Mouse (Mus musculus) mature B cell (primary cell): ENCODE data around the gene Pcdh9.

Experiments
- in situ Hi-C: fragments of 300-500 bp; cut with MboI; formaldehyde crosslinking; loops from 2 replicates; pipeline ENCODE4 v1.14.3; 2019

The Pcdh9 gene

DNA sequence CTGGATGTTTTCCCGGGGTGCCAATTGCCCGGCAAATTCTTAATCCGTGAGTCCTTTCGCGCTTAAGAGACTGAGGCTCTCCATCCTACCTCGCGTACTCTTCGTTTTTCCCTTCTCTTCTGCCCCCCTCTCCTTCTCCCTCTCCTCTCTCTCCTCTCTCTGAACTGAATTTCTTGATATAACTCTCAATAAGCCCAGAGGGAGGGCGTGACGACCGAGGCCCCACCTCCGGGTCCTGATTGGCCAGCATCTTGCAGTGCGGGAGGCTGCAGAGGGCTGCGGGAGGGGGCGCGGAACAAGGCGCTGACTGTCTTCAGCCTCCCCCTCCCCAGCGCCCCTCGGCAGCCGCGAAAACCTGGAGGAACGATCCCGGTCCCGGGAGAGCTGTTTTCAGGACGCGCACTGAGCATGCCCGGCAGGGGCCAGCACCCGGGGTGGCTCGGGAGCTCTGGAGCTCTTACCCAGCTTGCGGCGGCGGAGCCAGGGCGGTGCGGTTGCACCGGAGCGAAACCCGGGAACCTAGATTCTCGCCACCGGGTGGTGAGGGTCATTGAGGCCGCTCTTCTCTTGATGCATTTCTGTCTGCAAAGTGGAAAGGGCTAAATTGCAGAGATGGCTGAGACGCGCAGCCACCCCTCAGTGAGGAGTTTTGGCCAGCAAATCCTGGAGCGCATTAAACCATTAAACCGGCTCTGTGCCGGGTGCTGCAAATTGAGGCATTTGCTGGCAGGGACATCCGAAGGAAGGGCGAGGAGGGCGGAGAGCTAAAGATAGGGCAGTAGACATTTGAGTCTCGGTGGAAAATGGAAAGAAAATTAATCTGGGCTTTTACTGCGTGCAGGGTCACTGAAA lies at the start of gene Pcdh9:
Gene Pcdh9, minus strand, starts transcription at position 161 of the 852 bp plus-strand sequence.
- in situ Hi-C loops = no loop called here

DNA sequence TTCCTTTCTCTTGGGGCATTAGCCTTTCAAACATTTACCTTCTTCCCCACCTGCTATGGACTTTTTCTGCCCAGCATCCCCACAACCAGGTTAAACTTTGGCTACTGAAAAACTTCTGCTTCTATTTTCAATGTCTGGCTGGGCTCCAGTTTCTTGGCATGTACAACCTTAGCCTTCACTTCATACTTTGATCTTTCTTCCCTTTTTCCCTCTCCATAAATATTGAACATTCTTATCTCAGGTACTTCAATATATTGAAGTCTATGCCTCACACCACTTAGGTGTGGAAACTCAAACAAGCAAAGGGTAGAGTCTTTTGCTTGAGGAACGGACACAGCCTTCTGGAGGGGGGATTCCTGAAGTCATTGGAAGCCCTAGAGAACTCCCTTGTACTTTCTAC lies 16.4 kb upstream of the Pcdh9 start:
- in situ Hi-C loops = no loop called here

DNA sequence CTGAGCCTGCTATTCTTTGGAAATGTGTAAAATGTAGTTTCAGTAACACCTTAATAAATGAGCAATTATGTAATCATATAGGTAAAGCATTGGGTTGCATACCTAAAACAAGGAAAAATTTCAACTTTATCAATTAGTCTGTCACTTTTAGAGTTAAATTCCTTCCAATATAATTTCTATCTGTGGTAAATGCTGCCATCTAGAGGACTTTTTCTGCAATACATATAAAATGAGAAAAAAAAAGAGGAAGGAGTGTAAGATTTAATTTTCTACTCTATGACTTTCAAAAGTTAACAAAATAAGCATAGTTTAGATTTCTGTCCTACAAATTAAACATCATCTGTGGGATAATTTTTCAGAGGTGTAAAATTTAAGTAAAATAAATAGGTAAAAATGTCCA lies 8.1 kb upstream of the Pcdh9 start:
- in situ Hi-C loops = no loop called here

DNA sequence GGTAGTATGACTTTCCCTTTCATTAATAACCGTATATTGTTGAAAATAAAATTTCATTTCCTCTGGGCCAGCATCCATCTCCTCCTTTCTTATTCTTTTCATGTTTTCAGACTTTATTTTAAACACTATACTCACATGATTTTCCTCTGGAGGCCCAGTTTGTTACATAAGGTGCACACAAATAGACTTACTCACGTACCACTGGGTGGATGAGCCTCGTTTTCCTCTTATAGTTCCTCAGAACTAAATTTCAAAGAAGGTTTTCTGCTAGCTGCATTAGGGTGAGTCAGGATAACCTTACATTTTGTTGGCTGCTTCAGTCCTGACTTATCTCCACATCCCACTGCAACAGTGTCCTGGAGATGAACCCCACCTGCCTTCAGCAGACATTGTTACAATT lies 4.7 kb upstream of the Pcdh9 start:
- in situ Hi-C loops = no loop called here

DNA sequence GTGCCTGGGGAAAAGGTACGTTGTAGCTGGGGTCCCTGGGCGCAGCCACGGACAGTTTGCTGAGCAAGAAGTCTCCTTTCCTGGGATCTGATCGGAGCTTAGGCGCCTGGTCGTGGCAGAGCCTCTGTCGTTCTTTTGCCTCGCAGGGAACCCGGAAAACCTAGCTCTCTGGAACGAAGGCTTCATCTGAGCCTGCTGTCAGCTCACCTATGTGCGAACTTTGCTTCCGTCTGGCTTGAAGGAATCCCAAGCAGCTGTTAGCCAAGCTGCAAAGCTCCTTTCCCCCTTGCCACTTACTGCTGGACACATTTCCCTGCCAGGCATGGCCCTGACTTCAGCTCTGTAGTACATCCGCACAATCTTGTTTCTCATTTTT lies 880 bp upstream of the Pcdh9 start:
- in situ Hi-C loops = no loop called here

DNA sequence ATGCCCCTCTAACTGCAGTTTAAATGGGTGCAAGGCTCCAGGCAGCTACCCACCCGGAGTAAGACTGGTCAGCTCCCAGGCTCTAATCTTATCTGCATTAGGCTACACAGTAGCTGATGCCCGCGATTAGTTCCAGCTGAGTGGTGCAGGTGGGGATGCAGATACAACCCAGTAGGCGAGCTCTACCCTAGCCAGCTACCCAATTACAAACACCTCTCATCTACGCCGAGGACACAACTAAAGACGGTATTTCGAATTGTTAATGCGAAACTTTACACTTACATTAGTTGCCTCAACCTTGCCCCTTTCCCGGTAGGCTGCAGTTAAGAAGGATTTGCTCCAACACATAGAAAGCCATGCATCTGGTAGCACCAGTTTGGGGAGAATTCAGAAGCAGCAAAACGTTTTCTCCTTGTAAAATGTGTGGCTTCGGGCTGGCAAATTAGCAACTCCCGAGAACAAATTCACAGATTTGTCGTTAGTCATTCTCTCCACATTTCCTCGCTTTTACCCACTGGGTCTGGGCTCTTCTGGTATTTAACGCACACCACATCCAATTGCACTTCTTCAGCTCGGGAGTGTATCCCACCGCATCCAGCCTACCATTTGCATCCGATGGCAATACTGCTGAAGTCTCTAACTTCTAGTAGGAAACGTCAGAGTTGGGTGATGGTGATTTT lies 500 bp downstream of the Pcdh9 start:
- in situ Hi-C loops = no loop called here

DNA sequence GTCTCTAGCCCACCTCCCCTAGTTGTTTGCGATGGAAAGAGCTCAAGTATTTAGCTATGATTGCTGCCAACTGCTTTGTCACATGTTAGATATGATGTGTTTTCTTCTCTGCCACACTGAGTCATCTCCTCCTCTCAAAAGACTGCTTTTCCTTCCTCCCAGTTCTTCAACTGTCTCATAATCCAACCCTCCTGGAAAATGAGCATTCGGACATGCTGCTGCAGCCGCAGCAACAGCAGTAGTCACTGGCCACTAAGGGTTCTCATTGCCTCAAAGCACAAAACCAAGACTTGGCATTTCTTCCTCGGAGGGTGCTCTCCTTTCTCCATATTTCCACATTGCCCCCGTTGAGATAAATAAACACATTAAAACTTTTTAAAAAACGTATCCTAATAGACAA lies 1.2 kb downstream of the Pcdh9 start:
- in situ Hi-C loops = no loop called here

DNA sequence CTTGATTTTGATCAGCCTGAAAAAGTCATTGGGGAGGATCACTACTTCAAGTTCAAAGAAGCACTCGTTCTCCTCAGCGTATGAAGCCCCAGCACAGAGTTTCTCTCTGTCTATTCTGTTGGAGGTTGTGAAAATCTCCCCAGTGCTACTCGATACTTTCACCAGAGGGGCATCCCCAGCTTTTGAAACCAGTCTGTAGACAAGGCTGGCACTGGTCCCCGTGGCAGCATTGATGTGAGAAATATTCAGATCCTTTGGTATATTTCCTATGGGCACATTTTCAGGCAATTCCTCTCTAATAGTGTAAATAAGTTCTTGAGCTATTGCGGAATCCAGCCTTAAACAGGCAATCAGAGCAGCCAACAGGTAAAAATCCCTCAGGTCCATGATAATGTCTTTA lies 2.1 kb downstream of the Pcdh9 start:
- in situ Hi-C loops = no loop called here

DNA sequence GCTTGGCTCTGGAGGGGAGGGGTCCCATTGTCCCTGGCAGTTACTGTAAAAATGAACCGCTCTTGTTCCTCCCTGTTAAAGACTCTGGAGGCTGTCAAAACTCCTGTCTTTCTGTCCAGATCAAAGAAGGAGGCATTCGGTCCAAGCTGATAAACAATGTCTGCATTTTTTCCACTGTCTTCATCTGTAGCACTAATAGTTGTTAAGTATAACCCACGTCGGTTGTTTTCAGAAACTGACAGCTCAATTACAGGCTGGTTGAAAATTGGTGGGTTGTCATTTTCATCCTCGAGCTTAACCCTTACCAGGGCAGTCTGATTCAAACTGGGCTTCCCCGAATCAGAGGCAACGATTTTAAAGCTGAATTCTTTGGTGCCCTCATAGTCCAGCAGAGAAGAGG lies 3.4 kb downstream of the Pcdh9 start:
- in situ Hi-C loops = no loop called here

DNA sequence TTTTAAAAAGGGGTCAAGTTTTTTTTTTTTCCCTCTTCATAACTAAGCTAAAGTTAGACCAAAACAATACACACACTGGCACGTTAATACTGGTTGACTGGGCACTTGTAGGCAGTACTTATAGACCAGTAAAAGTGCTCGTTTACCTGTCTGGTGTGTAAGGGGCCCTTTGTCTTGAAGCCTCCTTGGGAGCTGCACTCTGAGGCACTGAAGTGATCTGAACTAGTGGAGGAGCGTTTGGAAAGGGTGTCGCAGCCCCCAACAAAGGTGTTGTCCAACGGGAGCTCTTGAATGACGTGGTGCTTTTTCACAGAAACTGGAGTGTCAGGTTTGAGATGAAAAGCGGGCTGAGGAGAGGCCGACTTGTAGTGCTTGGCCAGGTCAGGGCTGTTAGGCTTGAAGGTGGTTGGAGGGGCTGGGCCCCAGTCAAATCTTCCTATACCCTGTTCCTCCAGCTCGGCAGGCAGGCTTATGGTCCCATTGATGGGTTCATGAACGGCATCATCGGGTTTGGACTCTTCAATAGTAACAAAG lies 4.9 kb downstream of the Pcdh9 start:
- in situ Hi-C loops = no loop called here

DNA sequence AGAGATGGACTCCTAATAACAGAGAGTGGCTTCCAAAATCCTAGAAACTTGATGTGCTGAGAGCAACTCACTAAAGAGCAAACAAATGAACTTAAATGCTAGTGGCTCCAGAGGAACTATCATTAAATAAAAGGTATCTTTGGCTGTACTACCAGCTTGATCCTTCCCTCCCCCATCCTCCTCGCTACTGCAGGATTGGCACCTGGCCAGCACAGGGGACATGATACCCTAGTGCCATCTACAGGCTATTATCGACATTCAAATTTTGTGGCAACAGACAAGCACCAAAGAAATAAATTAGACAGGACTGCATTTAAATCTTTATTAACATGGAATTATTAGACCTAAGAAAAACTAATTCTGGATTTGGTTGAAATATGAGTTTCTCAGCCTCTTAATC lies 6.0 kb downstream of the Pcdh9 start:
- in situ Hi-C loops = no loop called here

DNA sequence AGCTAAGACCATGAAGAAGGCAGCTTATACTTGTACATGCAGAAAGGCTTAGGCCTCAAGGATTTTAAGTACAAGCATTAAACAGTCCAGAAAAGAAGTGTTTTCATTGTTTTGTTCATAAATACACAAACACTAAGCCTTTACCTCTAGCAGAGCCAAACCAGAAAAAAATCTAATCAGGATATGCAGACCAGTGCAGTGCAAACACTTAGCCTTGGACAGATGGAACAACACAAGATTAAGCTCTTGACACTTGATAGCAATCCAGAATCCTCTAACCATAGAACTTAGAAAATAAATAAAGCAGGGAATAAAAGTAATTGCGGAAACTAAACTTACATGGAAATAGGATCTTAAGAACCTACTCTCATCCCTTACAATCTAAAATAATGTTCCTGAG lies 10.4 kb downstream of the Pcdh9 start:
- in situ Hi-C loops = no loop called here

DNA sequence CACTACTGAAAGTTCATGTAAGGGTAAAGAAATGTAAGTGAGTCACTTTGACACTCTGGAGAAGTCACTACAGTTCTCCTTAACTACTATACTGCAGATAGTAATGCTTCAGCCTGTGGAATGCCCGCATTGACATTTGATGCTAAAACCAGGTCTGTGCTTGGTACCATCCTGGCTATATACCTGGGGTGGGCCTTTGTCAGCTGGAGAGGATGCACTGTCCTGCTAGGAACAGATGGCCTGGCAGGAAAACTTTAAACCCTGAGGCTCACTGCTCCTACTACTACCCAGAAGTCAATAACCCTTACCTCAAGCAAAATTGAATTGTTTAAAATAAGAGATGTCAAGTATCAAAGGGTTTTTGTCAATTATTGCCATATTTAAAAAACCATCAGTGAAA lies 14.5 kb downstream of the Pcdh9 start:
- in situ Hi-C loops = no loop called here

DNA sequence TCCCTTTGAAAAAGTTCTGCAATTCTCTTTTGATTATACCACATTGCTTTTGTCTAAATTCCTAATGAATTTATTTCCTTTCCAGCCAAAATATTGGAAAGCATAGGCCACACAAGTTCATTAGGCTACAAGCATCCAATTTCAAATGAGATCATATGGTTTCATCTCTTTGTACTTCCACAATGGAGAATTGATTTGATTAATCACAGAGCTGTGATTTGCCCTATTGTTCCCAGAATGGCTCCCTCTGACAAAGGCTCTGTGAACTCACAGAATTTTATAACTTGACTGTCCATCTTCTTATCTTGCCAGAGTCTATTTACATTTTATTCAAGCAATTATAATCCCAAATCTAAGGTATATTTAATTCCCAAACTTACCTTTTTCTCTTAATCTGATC lies 22.3 kb downstream of the Pcdh9 start:
- in situ Hi-C loops = no loop called here

DNA sequence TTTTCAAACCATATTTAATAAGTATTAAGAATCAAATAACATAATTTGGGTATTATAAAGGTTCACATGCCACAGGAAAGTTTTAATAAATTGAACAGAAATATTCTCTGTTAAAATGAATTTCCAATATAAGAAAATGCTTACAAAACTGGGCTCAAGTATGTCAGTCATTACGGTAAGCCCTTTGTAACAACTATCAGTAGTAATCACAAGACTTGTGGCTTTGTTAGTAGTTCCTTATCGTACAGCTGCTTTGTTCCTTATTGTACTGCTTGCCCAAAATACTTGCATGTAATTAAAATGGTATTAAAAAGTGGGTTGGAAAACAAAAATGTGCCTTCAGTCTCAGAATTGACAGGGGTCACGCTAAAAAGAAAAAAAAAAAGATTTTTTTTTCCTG lies 32.4 kb downstream of the Pcdh9 start:
- in situ Hi-C loops = no loop called here

DNA sequence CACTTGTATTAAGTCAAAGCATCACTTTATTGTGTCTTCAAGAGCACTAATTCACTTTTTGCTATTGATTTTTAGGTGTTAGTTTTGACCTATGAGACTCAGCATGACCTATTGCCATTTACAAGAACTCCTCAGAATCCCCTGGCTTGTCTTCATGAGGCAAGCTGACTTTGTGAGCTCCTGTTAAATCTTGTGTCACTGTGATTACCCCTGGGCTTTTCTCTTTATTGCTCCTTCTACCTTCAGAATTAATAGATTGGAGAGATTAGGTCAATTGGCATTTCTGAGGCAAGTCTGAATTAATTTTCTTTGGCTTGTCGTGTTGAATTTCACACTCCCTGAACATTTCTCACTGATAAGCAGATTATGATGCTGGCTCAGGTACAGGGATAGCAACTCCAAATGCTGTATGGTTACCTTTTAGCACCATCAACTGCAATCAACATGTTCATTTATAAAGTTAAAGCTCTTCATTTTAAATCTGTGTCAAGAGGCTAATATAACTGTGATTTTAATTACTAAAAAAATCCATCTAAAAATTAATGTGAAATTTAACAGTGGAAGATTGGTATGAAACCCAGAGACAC lies 44.3 kb downstream of the Pcdh9 start:
- in situ Hi-C loops = no loop called here

DNA sequence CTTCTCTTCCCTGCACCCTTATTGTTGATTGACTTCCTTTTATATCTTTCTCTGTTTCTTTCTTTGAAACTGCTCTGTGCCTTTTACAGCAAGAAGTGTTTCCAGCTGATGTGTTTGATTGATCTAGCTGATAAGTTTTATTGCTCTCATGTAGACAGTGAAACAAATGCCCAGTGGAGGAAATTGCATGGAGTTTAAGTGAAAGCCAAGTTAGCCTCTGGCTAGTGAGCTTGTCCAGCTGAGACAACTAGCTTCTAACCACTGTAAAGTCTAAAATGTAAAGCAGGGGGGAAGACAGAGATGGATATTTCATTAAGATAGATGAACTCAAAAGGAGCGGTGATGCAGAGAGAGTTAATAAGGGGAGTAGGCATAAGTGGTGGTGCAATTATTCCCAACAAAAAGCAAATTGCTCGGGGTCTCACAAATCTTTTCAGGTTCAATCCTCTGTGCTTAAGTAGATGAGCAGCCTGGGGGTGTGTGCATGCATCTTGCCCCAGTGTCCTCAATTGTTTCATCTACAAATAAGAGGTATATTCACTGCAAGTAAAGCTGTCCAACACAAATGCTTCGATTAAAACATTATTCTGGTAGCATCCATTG lies 47.7 kb downstream of the Pcdh9 start:
- in situ Hi-C loops = no loop called here

DNA sequence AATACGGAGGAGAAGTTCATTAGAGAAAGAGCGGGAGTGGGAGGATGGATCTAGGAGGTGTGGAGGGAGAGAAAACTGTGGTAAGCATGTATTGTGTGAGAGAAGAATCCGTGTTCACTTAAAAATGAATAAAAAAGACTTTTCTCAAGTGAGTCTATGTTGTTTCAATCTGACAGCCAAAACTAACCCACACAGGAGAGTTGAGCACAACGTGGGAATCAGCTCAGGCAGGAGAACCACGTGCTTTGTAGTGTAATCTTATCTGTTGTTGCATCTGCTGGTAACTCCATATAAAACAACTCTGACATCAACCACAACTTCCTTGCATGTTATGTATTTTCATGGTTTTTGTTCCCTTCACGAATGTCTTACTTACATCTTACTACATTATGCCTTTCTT lies 58.0 kb downstream of the Pcdh9 start:
- in situ Hi-C loops = no loop called here

DNA sequence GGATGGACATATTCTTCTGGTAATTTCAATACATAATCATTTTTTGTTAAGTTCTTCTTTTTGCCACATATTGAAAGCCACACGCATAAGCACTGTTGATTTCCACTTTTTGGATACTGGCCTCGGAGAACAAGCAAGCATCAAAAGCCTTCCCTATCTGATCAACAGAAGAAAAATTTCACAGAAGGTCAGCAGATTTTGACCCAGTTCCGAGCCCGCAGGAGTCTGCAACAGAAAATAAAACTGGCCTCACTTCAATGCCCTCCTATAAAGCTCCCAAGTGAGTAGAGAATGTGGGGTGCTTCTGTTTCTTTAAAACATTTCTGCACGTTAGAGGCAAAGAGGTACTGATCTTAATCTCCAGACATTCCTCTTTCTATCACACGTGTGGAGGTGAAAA lies 63.3 kb downstream of the Pcdh9 start:
- in situ Hi-C loops = no loop called here

DNA sequence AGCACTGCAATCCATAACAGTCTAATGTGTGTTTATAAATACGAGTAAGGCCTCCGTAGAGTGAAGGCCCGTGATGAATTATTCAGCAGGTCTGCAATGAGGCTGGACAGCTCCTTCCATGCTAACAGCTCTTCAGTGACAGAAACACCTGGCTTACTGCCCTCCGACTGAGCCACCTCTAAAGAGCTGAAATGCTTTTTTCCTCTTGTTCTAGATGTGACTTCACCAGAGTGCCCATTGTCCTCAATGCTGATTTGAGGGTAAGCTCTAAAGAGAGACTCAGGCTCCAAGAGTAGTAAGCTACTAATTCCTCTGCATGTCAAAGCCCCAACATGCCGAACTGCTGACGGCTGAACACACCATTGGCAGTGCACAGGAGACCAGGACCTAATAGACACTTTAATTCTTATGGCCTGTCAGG lies 64.4 kb downstream of the Pcdh9 start:
- in situ Hi-C loops = no loop called here

DNA sequence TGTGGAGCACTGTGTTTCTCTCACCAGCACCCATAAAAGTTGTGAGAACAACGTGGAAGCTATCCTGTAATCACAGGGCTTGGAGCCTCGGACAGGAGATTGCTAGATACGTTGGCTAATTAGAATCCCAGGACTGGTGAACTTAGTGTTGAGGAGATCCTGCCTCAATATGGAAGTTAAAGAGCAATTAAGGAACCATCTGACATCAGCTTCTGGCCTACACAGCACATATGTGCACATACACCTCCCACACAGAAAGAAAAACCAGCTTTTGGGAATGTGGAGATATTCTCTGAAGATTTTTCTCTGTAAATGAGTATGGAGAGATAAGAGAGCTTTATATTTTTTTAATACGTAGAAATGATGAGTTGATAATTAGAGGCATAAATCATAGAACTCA lies 71.6 kb downstream of the Pcdh9 start:
- in situ Hi-C loops = no loop called here

DNA sequence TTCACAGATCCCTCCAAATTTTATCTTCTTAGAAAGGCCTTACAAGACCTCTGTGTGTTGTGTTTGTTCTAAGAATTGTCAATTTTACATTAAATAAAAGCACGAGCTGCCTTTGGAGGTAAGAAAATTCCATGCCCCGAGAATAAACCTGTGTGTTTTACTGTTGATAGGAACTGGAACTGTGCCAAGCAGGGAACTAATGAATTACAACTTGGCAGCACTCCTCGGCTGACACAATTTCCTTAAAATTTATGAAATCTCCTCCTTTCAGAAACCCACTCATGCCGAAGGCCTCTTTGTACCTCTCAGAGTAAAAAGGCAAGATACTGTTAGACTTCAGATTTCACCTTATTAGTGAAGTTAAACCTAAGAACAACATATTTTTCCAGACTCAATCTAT lies 72.9 kb downstream of the Pcdh9 start:
- in situ Hi-C loops = no loop called here

DNA sequence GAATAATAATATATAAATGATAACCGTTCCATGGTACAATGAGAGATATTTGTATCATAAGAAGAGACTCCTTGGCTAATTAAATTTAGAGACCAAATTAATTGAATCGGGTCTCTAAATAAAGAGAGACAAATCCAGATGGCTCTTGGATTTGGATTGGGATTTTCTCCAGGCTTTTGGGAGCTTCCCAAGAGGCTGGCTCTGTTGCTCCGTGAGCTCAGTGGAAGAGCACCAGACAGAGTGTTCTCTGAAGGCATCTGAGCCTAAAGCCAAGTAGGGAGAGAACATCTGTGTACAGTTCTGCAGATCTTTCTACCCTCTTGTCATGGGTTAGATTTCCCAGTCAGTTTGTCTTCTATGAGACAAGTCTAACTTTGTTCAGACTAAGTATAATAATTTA lies 95.9 kb downstream of the Pcdh9 start:
- in situ Hi-C loops = no loop called here
